Mouse (Mus musculus) lung, embryonic 15.5 days (tissue): ENCODE measurements around the gene Kctd8. TPM values are rescaled to one million over a fixed set of nuclear protein-coding genes. Genes with fewer than 3 reads are reported as not detected.
"Not testable (repeated sequence)": the region's sequence is repeated elsewhere in the genome, so short reads cannot be mapped to it uniquely, and the experiment has no call there.

ENCODE experiments used
- ATAC-seq: fragments of 200-750 bp; cut with Nextera tagmentation; 2 replicates; pipeline ENCODE4 v1.8.0; 2017; ENCODE audit warnings: moderate number of reproducible peaks, borderline replicate concordance; ENCODE audit not compliant: low FRiP score, low TSS enrichment; ENCODE audit errors: extremely low read depth
- H3K27ac ChIP-seq: fragments of 300-500 bp; sonication (generic); 2 replicates; pipeline ENCODE4 v1.5.1; 2015; ENCODE audit warnings: moderate library complexity, mild to moderate bottlenecking, inconsistent platforms
- H3K27me3 ChIP-seq: fragments of 300-500 bp; sonication (generic); 2 replicates; pipeline ENCODE4 v1.6.1; 2015; ENCODE audit warnings: inconsistent platforms
- H3K36me3 ChIP-seq: fragments of 300-500 bp; sonication (generic); 2 replicates; pipeline ENCODE4 v1.6.1; 2015; ENCODE audit warnings: inconsistent platforms
- H3K4me1 ChIP-seq: fragments of 300-500 bp; sonication (generic); 2 replicates; pipeline ENCODE4 v1.6.1; 2015; ENCODE audit warnings: inconsistent platforms
- H3K4me2 ChIP-seq: fragments of 300-500 bp; sonication (generic); 2 replicates; pipeline ENCODE4 v1.6.1; 2015; ENCODE audit warnings: inconsistent platforms, mild to moderate bottlenecking, moderate library complexity
- H3K4me3 ChIP-seq: fragments of 300-500 bp; sonication (generic); 2 replicates; pipeline ENCODE4 v1.5.1; 2015; ENCODE audit warnings: mild to moderate bottlenecking, inconsistent platforms
- H3K9ac ChIP-seq: fragments of 300-500 bp; sonication (generic); 2 replicates; pipeline ENCODE4 v1.6.1; 2015; ENCODE audit warnings: inconsistent platforms
- H3K9me3 ChIP-seq: fragments of 300-500 bp; sonication (generic); 2 replicates; pipeline ENCODE4 v1.6.1; 2016; ENCODE audit warnings: inconsistent platforms
- WGBS: fragments of 180-500 bp; shearing (Covaris S2); methylation state at CpG from one replicate; pipeline ENCODE4 v1.1.7; 2015; 5-methylcytosine and 5-hydroxymethylcytosine counted together
- polyA plus RNA-seq: library from polyadenylated mRNA; unstranded; fragments of >200 nt; fragmentation: Nextera tagmentation; extraction: Ambion mirVana; gene quantifications from 2 replicates; pipeline ENCODE4 v1.2.1, GENCODE M21; 2015

Gene Kctd8
- polyA plus RNA-seq, 1 experiment from 2014 or later, result 3.2 TPM

GRCm38 (mm10) chr5:69284359-69284758 lies 57.1 kb downstream of the Kctd8 start:
- Histone ChIP-seq H3K9ac (no peak overlapping the region), H3K4me1 (no peaks in the 10 kb centered on the region), H3K36me3 (no peaks in the 10 kb centered on the region), H3K27ac (no peak overlapping the region), H3K9me3 (no peaks in the 10 kb centered on the region), H3K4me2 (no peak overlapping the region), H3K27me3 (no peaks in the 10 kb centered on the region), H3K4me3 (no peak overlapping the region)
- 71% methylated on average over 6 of the region's 6 CpGs for WGBS
- ATAC-seq, result no peak

- Histone ChIP-seq H3K36me3 (no peaks in the 10 kb centered on the region), H3K4me3 (no peak overlapping the region), H3K27me3 (no peaks in the 10 kb centered on the region), H3K27ac (no peak overlapping the region), H3K9me3 (no peaks in the 10 kb centered on the region), H3K9ac (no peak overlapping the region), H3K4me2 (no peak overlapping the region), H3K4me1 (no peaks in the 10 kb centered on the region)
- WGBS, result 55% methylated on average over 2 of the region's 2 CpGs
- no peak for ATAC-seq
Measured at GRCm38 (mm10) chr5:69252366-69252765, 89.1 kb downstream of the Kctd8 start.

GRCm38 (mm10) chr5:69241931-69242330 lies 99.5 kb downstream of the Kctd8 start:
- Histone ChIP-seq H3K27me3 (no peaks in the 10 kb centered on the region), H3K4me1 (no peaks in the 10 kb centered on the region), H3K4me2 (no peak overlapping the region), H3K9ac (no peak overlapping the region), H3K9me3 (no peaks in the 10 kb centered on the region), H3K36me3 (no peaks in the 10 kb centered on the region), H3K4me3 (no peak overlapping the region), H3K27ac (no peak overlapping the region)
- 63% methylated on average over 1 of the region's 1 CpGs for WGBS
- no peak for ATAC-seq

GRCm38 (mm10) chr5:69233560-69233959 lies 107.9 kb downstream of the Kctd8 start:
- H3K27ac ChIP-seq, result no peak overlapping the region
- no peaks in the 10 kb centered on the region for H3K36me3 ChIP-seq
- no peaks in the 10 kb centered on the region for H3K4me1 ChIP-seq
- WGBS, result 68% methylated on average over 4 of the region's 4 CpGs
- no peak overlapping the region for H3K4me2 ChIP-seq
- no peaks in the 10 kb centered on the region for H3K9me3 ChIP-seq
- no peaks in the 10 kb centered on the region for H3K27me3 ChIP-seq
- H3K9ac ChIP-seq, result no peak overlapping the region
- H3K4me3 ChIP-seq, result no peak overlapping the region
- ATAC-seq, result no peak

- not testable (repeated sequence) for H3K27me3 ChIP-seq, H3K4me3 ChIP-seq, H3K27ac ChIP-seq, H3K36me3 ChIP-seq, H3K4me1 ChIP-seq, H3K4me2 ChIP-seq, ATAC-seq, H3K9me3 ChIP-seq, H3K9ac ChIP-seq
- 86% methylated on average over 1 of the region's 1 CpGs for WGBS
Measured at GRCm38 (mm10) chr5:69231649-69232048, 109.8 kb downstream of the Kctd8 start.

- Histone ChIP-seq H3K9me3 (no peaks in the 10 kb centered on the region), H3K9ac (no peak overlapping the region)
- WGBS, result 86% methylated on average over 2 of the region's 2 CpGs
Measured at GRCm38 (mm10) chr5:69227147-69227546, 114.3 kb downstream of the Kctd8 start.

GRCm38 (mm10) chr5:69222608-69223007 lies 118.9 kb downstream of the Kctd8 start:
- H3K27ac ChIP-seq, result no peak overlapping the region
- no peaks in the 10 kb centered on the region for H3K36me3 ChIP-seq
- no peak overlapping the region for H3K4me3 ChIP-seq
- 68% methylated on average over 1 of the region's 1 CpGs for WGBS
- no peak for ATAC-seq
- no peaks in the 10 kb centered on the region for H3K27me3 ChIP-seq
- H3K4me1 ChIP-seq, result no peaks in the 10 kb centered on the region
- no peak overlapping the region for H3K9ac ChIP-seq
- H3K9me3 ChIP-seq, result no peaks in the 10 kb centered on the region
- no peak overlapping the region for H3K4me2 ChIP-seq

More at GRCm38 (mm10) chr5:69227147-69227546, 114.3 kb downstream of the Kctd8 start:
- H3K27me3 ChIP-seq, result no peaks in the 10 kb centered on the region
- H3K27ac ChIP-seq, result no peak overlapping the region
- H3K36me3 ChIP-seq, result no peaks in the 10 kb centered on the region
- H3K4me3 ChIP-seq, result no peak overlapping the region
- H3K4me1 ChIP-seq, result no peaks in the 10 kb centered on the region
- ATAC-seq, result no peak
- H3K4me2 ChIP-seq, result no peak overlapping the region

GRCm38 (mm10) chr5:69215216-69215615 lies 126.3 kb downstream of the Kctd8 start:
- ATAC-seq, result no peak
- no peak overlapping the region for H3K9ac ChIP-seq
- H3K36me3 ChIP-seq, result no peaks in the 10 kb centered on the region
- H3K27ac ChIP-seq, result no peak overlapping the region
- no peak overlapping the region for H3K4me3 ChIP-seq
- H3K4me1 ChIP-seq, result no peaks in the 10 kb centered on the region
- H3K9me3 ChIP-seq, result no peaks in the 10 kb centered on the region
- H3K27me3 ChIP-seq, result no peaks in the 10 kb centered on the region
- no peak overlapping the region for H3K4me2 ChIP-seq
- WGBS, result 71% methylated on average over 3 of the region's 3 CpGs

- H3K9ac ChIP-seq, result no peak overlapping the region
- no peaks in the 10 kb centered on the region for H3K36me3 ChIP-seq
- no peak overlapping the region for H3K4me2 ChIP-seq
- no peaks in the 10 kb centered on the region for H3K27me3 ChIP-seq
- H3K27ac ChIP-seq, result no peak overlapping the region
- no peaks in the 10 kb centered on the region for H3K9me3 ChIP-seq
- ATAC-seq, result no peak
- H3K4me1 ChIP-seq, result no peaks in the 10 kb centered on the region
- H3K4me3 ChIP-seq, result no peak overlapping the region
Measured at GRCm38 (mm10) chr5:69209401-69209800, 132.1 kb downstream of the Kctd8 start.

GRCm38 (mm10) chr5:69207713-69208112 lies 133.8 kb downstream of the Kctd8 start:
- Histone ChIP-seq H3K4me2 (no peak overlapping the region), H3K36me3 (no peaks in the 10 kb centered on the region), H3K4me1 (no peaks in the 10 kb centered on the region), H3K9me3 (no peaks in the 10 kb centered on the region), H3K27ac (no peak overlapping the region), H3K9ac (no peak overlapping the region), H3K4me3 (no peak overlapping the region), H3K27me3 (no peaks in the 10 kb centered on the region)
- 75% methylated on average over 2 of the region's 2 CpGs for WGBS
- no peak for ATAC-seq

GRCm38 (mm10) chr5:69159897-69160509 lies 181.5 kb downstream of the Kctd8 start:
- H3K9ac ChIP-seq, result no peak overlapping the region
- no peak overlapping the region for H3K4me3 ChIP-seq
- no peaks in the 10 kb centered on the region for H3K4me1 ChIP-seq
- H3K4me2 ChIP-seq, result no peak overlapping the region
- no peak overlapping the region for H3K27ac ChIP-seq
- 77% methylated on average over 4 of the region's 4 CpGs for WGBS
- no peak for ATAC-seq
- no peaks in the 10 kb centered on the region for H3K36me3 ChIP-seq
- H3K27me3 ChIP-seq, result no peaks in the 10 kb centered on the region
- no peaks in the 10 kb centered on the region for H3K9me3 ChIP-seq

GRCm38 (mm10) chr5:69156489-69156888 lies 185.0 kb downstream of the Kctd8 start:
- Histone ChIP-seq H3K36me3 (no peaks in the 10 kb centered on the region), H3K9me3 (no peaks in the 10 kb centered on the region), H3K27ac (no peak overlapping the region), H3K4me3 (no peak overlapping the region), H3K27me3 (no peaks in the 10 kb centered on the region), H3K4me2 (no peak overlapping the region), H3K4me1 (no peaks in the 10 kb centered on the region), H3K9ac (no peak overlapping the region)
- 35% methylated on average over 3 of the region's 3 CpGs for WGBS
- ATAC-seq, result no peak; the same call in 1 of the 2 replicates

- H3K27me3 ChIP-seq, result no peaks in the 10 kb centered on the region
- no peaks in the 10 kb centered on the region for H3K9me3 ChIP-seq
- H3K9ac ChIP-seq, result no peak overlapping the region
- WGBS, result 74% methylated on average over 2 of the region's 2 CpGs
- no peaks in the 10 kb centered on the region for H3K4me1 ChIP-seq
- H3K27ac ChIP-seq, result no peak overlapping the region
- no peak for ATAC-seq
- no peaks in the 10 kb centered on the region for H3K36me3 ChIP-seq
- H3K4me2 ChIP-seq, result no peak overlapping the region
- no peak overlapping the region for H3K4me3 ChIP-seq
Measured at GRCm38 (mm10) chr5:69145827-69146226, 195.7 kb downstream of the Kctd8 start.
